Mouse (Mus musculus) olfactory bulb, adult 2 months (tissue): ENCODE data around the gene Syngr3.

ENCODE experiments used
- CTCF ChIP-seq: fragments of 200-500 bp; IDR thresholded peaks from 2 replicates; pipeline ENCODE4 v1.5.1; 2012; ENCODE audit warnings: low read depth, mild to moderate bottlenecking, low read length, moderate library complexity; ENCODE audit not compliant: insufficient read depth
- POLR2A ChIP-seq: fragments of 200-500 bp; IDR thresholded peaks from 2 replicates; pipeline ENCODE4 v1.6.1; 2012; ENCODE audit warnings: mild to moderate bottlenecking, low read depth, low read length, moderate library complexity; ENCODE audit not compliant: insufficient read depth

GRCm38 (mm10) chr17:24644875-24645721, 44.7 kb downstream of the Syngr3 start:
- TF ChIP-seq POLR2A (0 out of 2 replicates have a peak, but pooled peaks have one; percentile 19), CTCF (no peak)
